9 mouse cellular contexts compared by ENCODE assay signal in the genomic region with DNA sequence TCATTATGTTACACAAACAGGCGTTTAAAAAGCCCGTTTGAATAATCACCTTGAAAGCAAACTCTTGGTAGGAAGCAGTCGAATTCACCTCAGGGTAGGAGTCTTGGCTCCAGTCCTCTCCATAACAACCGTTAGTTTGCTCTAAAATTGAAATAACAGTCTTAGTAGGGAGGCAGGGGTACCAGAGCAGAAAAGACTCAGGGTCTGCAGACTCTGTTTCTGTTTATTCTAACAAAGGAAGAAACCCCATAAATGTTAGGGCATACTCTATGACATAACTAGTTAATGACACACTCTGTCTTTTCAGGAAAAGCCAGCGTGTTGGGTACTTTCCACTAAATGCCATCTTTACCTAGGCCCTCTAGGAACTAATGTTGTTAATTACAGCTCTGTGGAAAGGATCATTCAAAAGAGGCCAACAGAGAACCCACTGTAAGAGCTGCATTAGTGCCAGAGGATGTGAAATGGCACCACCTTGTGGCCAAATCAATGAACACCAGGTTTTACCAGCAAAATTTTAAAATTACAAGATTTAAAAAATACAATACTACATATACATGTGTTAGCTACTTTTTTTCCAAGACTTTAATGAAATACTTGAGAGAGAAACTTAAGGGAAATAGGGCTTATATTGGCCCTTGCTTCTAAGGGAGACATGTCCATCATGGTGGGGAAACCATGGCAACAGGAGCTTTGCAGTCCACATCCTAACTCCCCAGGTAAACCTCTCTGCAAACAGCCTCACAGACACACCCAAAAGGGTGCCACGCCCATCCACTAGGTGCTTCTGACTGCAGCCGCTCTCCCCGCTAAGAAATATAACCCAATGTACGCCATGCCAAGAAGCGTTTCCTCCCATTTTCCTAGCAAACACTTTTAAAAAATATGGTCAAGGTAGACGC. TPM values are rescaled to one million over a fixed set of nuclear protein-coding genes. Genes with fewer than 3 reads are reported as not detected.
DNase-seq lines count a peak whose midpoint lies in the region; ATAC-seq lines count a peak whose summit lies in the region.
"Had no signal": no experiment of that assay in that cellular context is flagged by ENCODE, and none has a peak within 500 bp of the region (broad histone marks: within the 10 kb centered on the region; RNA-seq: fewer than 3 reads in every experiment).

No protein-coding gene starts in this region.

- 0 out of 2 replicates have a peak overlapping the region, but pooled peaks have one; percentile 8 for H3K27ac ChIP-seq in forebrain, embryonic 12.5 days

- 53% methylated on average over 11 of the region's 11 CpGs for WGBS in forebrain, embryonic 12.5 days

- intact Hi-C loops in left cerebral cortex, postnatal 4 days (cut with DNase I), result loop anchor here (5.0 kb wide), 1 partner anchor 110 kb away; a partner anchor contains a TSS

- H3K36me3 ChIP-seq in forebrain, embryonic 12.5 days (replicated peaks), result no peaks in the 10 kb centered on the region

- no peak overlapping the region for H3K4me3 ChIP-seq in forebrain, embryonic 12.5 days (replicated peaks)
- H3K4me3 ChIP-seq: erythroblast, embryonic 14.5 days had no signal

- H3K4me2 ChIP-seq in forebrain, embryonic 12.5 days, result no peak overlapping the region

- peak; percentile 51 for DNase-seq in urinary bladder, postnatal 14 days (ENCODE audit: low spot score)
- no peak for DNase-seq in urinary bladder, adult 2 months (ENCODE audit: low spot score)
- peak; percentile 84 for DNase-seq in induced T-regulatory cell, adult 2 months (ENCODE audit: low read depth)
- DNase-seq in left cerebral cortex, postnatal 4 days, result peak; percentile 53
- DNase-seq in monocyte, adult 2 months (ENCODE audit: low read depth in 1 of 2, low spot score in 2 of 2), result peak; percentile 16 to 22
- DNase-seq in thymus, postnatal 14 days, result peak; percentile 58

- H3K9me3 ChIP-seq in forebrain, embryonic 12.5 days, result no peaks in the 10 kb centered on the region

- 0 out of 2 replicates have a peak, but pooled peaks cover 4% of the 10 kb centered on the region for H3K27me3 ChIP-seq in forebrain, embryonic 12.5 days

- H3K9ac ChIP-seq in forebrain, embryonic 12.5 days, result no peak overlapping the region

- ATAC-seq in cerebellum, adult (ENCODE audit: insufficient number of reproducible peaks, low FRiP score, low TSS enrichment), result peak; percentile 51; the same call in 1 of the 2 replicates
- ATAC-seq in forebrain, embryonic 12.5 days (ENCODE audit: low FRiP score), result peak; percentile 82; the same call in 1 of the 2 replicates

- H3K4me1 ChIP-seq in forebrain, embryonic 12.5 days, result peaks cover 11% of the 10 kb centered on the region; the same call in 1 of the 2 replicates

RNA-seq across cellular contexts. Expression of a gene that starts 26.2 kb away (rescaled TPM):
- 0.07 and 0.12 TPM in 2 replicates for polyA plus RNA-seq in urinary bladder, adult 2 months (2012; rRNA removed)
- 0.38 TPM in 1 of 2 replicates, not detected in the other for polyA plus RNA-seq in forebrain, embryonic 12.5 days (2016; fragmentation: Nextera tagmentation; extraction: Ambion mirVana)
- 1 to 10 TPM; 1.2 to 1.4 TPM for total RNA-seq in left cerebral cortex, postnatal 4 days (2021)
- polyA plus RNA-seq: erythroblast, embryonic 14.5 days had no signal
